Mouse (Mus musculus) embryonic stem cell, embryonic (primary cell): ENCODE results near the gene Tubb4b.

ENCODE experiments used
- CTCF ChIA-PET, 4 experiments: fragments of 300-600 bp in 2 of 4; fragments of 350-600 bp in 2 of 4; sonication (Branson Sonifier 250); formaldehyde crosslinking; loops; one replicate each; lab custom pipeline; 2022; ENCODE audit warnings: inconsistent platforms in 2 of 4; lab: Charles Lee
- POLR2A ChIA-PET, 4 experiments: fragments of 300-600 bp in 2 of 4; fragments of 350-600 bp in 2 of 4; sonication (Branson Sonifier 250); formaldehyde crosslinking; loops; one replicate each; lab custom pipeline; 2022; ENCODE audit warnings: antibody characterized with exemption in 4 of 4, inconsistent platforms in 1 of 4; lab: Charles Lee

The Tubb4b gene

DNA sequence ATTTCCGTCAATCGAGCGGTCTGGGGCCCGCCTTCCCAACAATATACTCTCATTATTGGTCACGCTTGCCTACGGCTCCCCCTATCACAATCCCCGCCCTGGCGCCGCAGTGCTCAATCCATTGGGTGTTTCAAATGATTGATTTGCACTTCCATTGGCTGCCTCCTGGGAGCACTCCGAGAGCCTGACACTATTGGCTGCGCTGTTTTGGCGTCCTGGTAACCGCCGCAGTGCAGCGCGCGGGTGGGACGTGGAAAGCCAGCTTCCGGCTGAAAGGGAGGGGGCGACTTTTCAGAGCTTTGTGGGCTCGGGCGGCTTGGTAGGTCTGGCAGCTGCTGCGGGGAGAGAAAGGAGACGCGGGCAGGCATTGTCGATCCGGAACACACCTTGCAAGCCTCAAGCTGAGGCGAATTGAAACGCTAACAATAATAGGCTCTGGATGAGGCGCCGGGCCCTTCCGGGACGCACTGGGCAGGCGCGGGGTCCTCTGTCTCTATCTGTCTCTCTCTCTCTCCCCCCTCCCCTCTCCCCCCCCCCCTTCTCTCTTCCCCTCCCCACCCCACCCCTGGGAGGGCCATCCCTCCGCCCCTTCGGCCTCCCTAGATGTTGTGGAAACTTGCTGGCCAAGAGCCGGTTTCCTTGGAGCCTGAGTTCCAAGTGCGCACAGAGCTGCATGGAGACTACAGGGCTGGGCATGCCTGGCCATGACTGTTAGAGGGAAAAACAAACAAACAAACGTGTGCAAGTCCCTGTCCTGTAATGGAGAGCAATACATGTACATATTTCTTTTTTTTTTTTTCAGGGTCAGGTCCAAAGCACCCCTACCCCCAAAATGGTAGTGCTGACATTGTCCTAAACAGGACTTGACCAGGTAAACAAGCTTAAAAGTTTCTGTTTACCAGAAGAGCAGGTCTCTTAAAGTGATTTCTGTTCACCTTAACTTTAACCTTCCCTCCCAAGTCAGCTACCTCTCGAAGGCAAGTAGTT is 557 bp upstream of the Tubb4b start:
- CTCF ChIA-PET, result interaction anchor here in 2 of 4 experiments (0.6 to 1.8 kb wide), 12 partner anchors 14 to 357 kb away, joined by 3 to 9 read pairs (median 4); partner anchors contain the start of genes Abca2 (in 1 of the 2), Ajm1 (in 1 of the 2), Cysrt1 (in 1 of the 2) and Nelfb (in 1 of the 2)
- POLR2A ChIA-PET, result interaction anchor here (0.5 to 75.9 kb wide), 91 partner anchors 9 to 1282 kb away, joined by 3 to 2347 read pairs (median 5); partner anchors contain the start of genes AL732309.1 (in 4 of the 4), Tor4a (in 4 of the 4), Anapc2 (in 3 of the 4) and Nelfb (in 3 of the 4)

DNA sequence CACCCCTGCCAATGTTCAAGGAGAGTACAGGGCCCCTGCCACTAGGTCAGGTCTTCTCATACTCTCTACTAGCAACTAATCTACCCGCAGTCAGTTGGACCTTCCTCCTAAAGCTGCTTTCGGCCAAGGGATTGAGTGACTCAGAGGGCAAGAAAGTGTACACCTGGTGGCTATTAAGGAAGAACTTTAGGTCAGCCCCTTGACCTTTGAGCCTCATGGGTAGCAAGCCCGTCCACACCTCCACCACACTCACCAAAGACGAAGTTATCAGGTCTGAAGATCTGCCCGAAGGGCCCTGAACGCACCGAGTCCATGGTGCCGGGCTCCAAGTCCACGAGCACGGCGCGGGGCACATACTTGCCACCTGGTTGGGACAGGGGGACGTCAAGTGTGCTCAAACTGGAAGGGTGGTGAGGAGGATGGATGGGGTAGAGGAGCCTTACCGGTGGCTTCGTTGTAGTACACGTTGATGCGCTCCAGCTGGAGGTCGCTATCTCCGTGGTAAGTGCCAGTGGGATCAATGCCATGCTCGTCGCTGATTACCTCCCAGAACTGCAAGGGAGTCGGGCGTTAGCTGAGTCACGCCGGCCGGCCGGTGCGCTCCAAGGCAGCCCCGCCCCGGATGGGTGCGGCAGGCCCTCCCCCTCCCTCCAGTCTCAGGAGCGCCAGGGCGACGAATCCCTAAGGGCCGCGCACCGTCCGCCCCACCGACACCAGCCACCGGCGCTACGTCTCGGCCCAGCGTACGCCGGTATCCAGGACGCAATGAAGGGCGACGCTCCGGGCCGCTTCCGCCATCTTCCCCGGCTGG is 616 bp downstream of the Tubb4b start:
- CTCF ChIA-PET, result interaction anchor here in 1 of 4 experiments (1.3 to 1.8 kb wide), 3 partner anchors 39 to 205 kb away, joined by 3 to 5 read pairs (median 4); partner anchors contain the start of genes Abca2, Nrarp and Tprn
- POLR2A ChIA-PET, result interaction anchor here (0.6 to 75.9 kb wide), 73 partner anchors 10 to 760 kb away, joined by 3 to 2347 read pairs (median 5); partner anchors contain the start of genes Tor4a (in 4 of the 4), AL732309.1 (in 3 of the 4), Anapc2 (in 3 of the 4) and Cysrt1 (in 3 of the 4)

DNA sequence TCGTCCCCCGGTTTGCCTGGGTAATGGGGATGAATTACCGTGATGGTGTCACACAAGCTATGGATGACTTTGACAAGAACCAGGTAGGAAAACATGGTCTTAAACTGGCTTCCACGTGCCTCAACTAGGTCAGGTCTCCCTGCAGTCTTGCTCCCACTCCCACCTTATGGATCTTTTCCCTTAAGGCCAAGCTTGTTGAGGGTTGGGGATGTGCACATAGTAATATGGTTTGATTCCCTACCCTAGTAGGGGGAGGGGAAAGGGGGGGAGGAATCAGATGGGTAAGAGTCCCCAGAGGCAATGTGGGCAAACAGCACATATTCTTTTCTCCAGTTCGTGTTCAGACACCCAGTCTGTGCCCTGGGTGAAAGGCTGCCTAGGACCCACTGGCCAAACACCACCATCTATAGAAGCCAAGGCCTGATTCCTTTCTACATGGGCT is 3.1 kb downstream of the Tubb4b start:
- CTCF ChIA-PET, result interaction anchor here in 2 of 4 experiments (0.5 to 1.1 kb wide), 2 partner anchors 29 to 50 kb away, joined by 3 read pairs; no protein-coding TSS in a partner anchor
- POLR2A ChIA-PET, result interaction anchor here (0.5 to 75.9 kb wide), 30 partner anchors 8 to 235 kb away, joined by 3 to 2347 read pairs (median 4); partner anchors contain the start of genes Anapc2 (in 4 of the 4), Ssna1 (in 4 of the 4), Tor4a (in 4 of the 4) and Nelfb (in 3 of the 4)

DNA sequence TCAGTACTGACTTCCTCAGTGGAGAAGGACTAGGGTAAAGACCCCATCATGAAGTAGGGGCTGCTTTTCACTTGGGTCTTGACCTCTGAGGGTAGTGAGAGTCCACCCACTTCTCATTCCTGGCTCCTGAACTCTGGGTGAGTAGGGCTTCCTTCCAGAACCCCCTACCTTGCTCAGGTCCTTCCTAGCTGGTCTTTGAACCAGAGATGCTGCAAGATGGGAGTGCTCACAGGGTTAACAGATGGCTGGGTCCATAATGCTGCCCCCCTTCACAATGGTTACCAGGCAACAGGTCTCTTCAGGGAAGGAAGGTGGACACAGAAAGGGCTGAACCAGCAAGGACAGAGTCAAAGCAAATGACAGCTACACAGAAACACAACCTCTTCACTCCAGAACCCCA is 6.1 kb downstream of the Tubb4b start, which contains the start of gene Fam166a:
TSS of gene Fam166a (plus strand) at position 301 of the 400 bp plus-strand sequence.
- POLR2A ChIA-PET, result interaction anchor here in 2 of 4 experiments (0.6 to 75.9 kb wide), 7 partner anchors 8 to 283 kb away, joined by 3 to 2347 read pairs (median 333); partner anchors contain the start of genes AL732309.1 (in 2 of the 2), Anapc2 (in 2 of the 2), Cysrt1 (in 2 of the 2) and Nelfb (in 2 of the 2)
- CTCF ChIA-PET, result interaction anchor here in 3 of 4 experiments (0.9 to 3.9 kb wide), 3 partner anchors 10 to 118 kb away, joined by 3 to 21 read pairs (median 7); no protein-coding TSS in a partner anchor

DNA sequence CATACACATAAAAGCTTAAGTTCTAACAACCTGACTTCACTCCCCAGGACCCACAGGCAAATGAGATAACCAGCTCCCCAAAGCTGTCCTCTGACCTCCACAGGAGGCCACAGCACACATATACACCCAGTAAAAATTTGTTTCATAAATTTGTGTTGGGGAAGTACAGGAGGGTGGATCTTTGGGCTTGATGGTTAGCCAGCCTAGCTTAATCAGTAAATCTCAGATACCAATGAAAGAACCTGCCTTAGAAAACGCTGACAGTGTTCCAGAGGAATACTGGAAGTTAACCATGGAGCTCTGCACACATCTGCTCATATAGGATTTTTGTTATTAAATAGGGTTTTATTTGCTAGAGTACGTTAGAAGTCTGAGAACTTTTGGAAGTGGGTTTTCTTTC is 6.8 kb downstream of the Tubb4b start:
- POLR2A ChIA-PET, result interaction anchor here in 2 of 4 experiments (1.3 to 75.9 kb wide), 6 partner anchors 7 to 283 kb away, joined by 3 to 2347 read pairs (median 966); partner anchors contain the start of genes AL732309.1 (in 2 of the 2), Anapc2 (in 2 of the 2), Cysrt1 (in 2 of the 2) and Nelfb (in 2 of the 2)
- CTCF ChIA-PET, result interaction anchor here in 3 of 4 experiments (0.6 to 3.9 kb wide), 5 partner anchors 11 to 119 kb away, joined by 3 to 21 read pairs (median 5); no protein-coding TSS in a partner anchor

DNA sequence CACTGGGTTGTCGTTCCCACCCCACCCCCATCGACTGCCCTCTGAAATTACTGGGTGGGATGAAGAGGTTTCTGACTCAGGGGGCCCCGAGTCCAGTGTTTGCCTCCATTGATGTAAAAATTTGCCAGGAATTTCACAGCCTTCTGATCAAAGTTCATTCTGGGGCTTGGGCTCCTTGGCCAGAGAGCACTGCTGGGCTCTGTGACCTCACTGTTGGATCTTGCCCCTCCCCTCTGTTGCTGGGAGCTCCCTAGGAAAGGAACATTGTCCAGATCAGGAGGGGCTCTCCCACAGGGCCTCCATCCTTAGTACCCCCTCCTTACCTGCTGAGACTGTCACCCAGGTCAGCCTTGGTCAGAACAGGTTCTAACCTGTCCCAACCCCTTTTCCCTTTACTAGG is 10.1 kb downstream of the Tubb4b start, which contains the start of gene Stpg3:
TSS of gene Stpg3 (minus strand) at position 194 of the 400 bp plus-strand sequence.
- POLR2A ChIA-PET, result interaction anchor here in 3 of 4 experiments (0.7 to 75.9 kb wide), 12 partner anchors 4 to 57 kb away, joined by 3 to 2347 read pairs (median 18); partner anchors contain the start of genes Anapc2 (in 3 of the 3), Ssna1 (in 3 of the 3), Tubb4b (in 3 of the 3) and AL732309.1 (in 2 of the 3)
- CTCF ChIA-PET, result interaction anchor here in 2 of 4 experiments (0.7 to 1.3 kb wide), 2 partner anchors 14 to 78 kb away, joined by 3 read pairs; no protein-coding TSS in a partner anchor

DNA sequence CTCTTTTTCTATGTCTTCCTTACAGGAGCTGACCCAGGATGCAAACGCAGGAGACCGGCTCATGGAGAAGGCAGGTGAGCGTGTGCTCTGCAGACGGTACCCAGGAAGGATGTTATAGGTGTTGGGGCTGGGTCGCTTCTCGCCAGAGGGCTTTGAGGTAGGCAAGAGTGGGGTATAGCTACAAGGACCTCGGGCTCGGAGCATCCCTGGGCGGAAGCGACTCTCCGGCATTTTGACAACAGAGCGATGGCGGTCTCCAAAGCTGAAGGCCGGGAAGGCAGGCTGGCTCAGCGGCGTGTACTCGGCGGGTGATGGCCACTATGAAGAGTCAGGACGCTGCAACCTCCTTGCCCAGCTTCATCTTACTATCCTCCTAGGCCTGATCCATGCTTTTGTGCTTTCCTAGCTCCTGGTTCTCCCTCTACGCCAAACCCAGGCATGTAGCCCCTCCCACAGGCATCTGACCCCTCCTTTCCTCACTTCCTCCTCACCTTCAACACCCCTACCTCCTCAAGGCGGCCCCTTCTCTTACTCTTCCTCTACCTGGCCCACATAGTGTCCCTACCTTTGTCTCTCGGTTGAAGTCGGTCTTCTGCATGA is 11.1 kb downstream of the Tubb4b start:
- CTCF ChIA-PET, result interaction anchor here in 3 of 4 experiments (0.7 to 2.9 kb wide), 9 partner anchors 14 to 365 kb away, joined by 3 to 11 read pairs (median 3); partner anchors contain the start of gene Traf2 (in 1 of the 3)
- POLR2A ChIA-PET, result interaction anchor here (0.5 to 75.9 kb wide), 20 partner anchors 3 to 426 kb away, joined by 3 to 2347 read pairs (median 5); partner anchors contain the start of genes Anapc2 (in 4 of the 4), Ssna1 (in 4 of the 4), Tubb4b (in 4 of the 4) and Tor4a (in 3 of the 4)

DNA sequence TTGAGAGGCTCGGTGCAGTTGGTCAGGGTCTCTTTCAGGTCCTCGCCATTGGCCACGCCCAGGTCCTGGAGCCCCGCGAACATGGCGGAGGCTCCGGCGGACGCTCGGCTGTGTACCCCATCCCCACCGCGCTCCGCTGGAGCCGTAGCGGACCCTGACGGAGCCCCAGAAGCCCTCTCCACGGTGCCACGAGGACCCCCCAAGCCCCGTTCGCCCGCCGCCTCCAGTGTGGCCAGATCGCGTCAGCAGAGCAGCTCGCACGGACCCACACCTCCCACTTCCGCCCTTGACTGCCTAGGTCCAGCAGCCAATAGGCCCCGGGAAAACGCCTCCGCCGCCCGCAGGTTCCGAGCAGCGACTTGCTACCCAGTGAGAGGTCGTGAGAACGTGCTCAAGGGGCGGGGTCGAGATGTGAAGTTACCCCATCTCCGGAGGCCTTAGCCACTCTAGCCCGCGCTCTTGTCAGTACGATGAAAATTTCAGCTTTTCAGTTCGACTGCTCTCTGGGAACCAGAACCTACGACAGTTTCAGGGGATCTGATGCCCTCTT is 13.3 kb downstream of the Tubb4b start, which contains the start of gene Nelfb:
TSS of gene Nelfb (minus strand) at position 369 of the 550 bp plus-strand sequence.
- CTCF ChIA-PET, result interaction anchor here in 3 of 4 experiments (0.6 to 2.9 kb wide), 6 partner anchors 14 to 117 kb away, joined by 3 to 11 read pairs (median 4); partner anchors contain the start of genes Tor4a (in 1 of the 3) and Tubb4b (in 1 of the 3)
- POLR2A ChIA-PET, result interaction anchor here (0.5 to 75.9 kb wide), 20 partner anchors 1 to 261 kb away, joined by 3 to 2347 read pairs (median 5); partner anchors contain the start of genes Tor4a (in 4 of the 4), Nrarp (in 3 of the 4), Tubb4b (in 3 of the 4) and AL732309.1 (in 2 of the 4)

DNA sequence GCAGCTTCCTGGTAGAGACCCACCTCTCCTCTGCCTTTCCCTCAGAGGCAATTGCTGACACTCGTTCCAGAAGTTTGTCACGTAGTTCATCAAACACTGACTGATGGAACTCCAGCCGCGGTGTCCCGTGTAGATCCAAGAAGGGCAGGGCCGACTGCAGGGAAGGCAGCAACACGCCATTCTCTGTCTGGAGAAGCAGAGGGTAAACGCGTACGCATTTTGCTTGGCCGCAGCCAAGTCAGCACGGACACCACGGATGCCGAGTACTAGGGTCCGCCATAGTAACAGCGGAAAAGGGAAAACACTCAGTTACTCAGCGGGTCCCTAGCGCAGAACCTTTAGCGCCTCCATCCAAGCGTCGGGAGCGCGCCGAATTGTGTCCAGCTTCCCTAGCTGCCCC is 13.8 kb downstream of the Tubb4b start:
- CTCF ChIA-PET, result interaction anchor here in 2 of 4 experiments (1.2 to 2.9 kb wide), 5 partner anchors 14 to 18 kb away, joined by 3 to 11 read pairs (median 4); partner anchors contain the start of genes Tor4a (in 1 of the 2) and Tubb4b (in 1 of the 2)

DNA sequence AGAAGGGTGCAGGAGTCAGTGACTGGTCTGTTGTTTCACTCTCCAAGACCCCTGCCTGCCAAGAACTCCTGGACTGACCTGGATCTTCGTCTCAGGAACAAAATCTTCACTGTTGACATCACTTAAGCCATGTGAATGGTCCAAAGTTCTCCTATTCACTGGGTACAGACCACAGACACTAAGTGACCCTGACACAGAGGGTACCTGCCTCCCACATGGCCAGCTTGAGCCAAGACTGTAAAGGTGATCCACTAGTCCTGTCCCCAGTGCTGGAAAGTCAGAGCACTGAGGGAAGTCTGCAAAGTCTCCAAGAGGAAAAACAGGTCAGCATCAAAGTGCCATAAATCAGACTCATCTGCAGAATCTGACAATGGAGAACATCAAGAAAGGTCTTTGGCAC is 16.9 kb downstream of the Tubb4b start:
- ChIA-PET POLR2A (interaction anchor here in 3 of 4 experiments (0.5 to 75.9 kb wide), 10 partner anchors 3 to 76 kb away, joined by 3 to 2347 read pairs (median 74); partner anchors contain the start of genes AL732309.1 (in 2 of the 3), Anapc2 (in 2 of the 3), Cysrt1 (in 2 of the 3) and Fam166a (in 2 of the 3)), CTCF (interaction anchor here in 1 of 4 experiments (0.8 kb wide), 1 partner anchor 11 kb away, joined by 3 read pairs; the partner anchor contains the start of gene Tor4a)

More for the DNA sequence above, 13.8 kb downstream of the Tubb4b start:
- POLR2A ChIA-PET, result interaction anchor here (0.5 to 75.9 kb wide), 18 partner anchors 0 to 261 kb away, joined by 3 to 2347 read pairs (median 5); partner anchors contain the start of genes Tor4a (in 4 of the 4), Tubb4b (in 3 of the 4), AL732309.1 (in 2 of the 4) and Anapc2 (in 2 of the 4)

DNA sequence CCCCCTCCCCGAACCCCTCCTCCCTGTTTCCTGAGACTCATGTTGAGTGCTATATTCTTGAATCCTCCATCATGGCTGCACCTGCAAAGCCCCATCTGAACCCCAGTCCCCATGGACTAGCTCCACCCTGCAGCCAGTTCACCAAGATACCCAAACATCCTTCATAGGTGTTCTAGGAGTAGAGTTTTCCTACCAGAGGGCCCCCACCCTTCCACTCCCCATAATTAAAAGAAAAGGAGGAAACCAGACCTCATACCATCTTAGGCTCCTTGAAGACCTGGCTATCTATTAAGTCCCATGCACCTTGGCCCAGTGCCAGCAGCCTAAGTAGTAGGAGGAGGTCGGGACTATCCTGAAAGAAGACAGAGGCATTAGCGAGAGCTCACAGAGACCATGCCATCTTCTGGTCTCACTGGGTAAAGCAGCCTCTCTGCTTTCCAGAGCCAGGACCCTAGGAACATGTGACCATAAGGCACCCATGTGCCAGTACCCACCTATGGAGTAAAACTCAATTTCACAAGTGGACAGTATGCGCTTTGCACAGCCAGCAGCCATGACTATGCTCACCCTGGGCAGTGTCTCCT is 20.8 kb downstream of the Tubb4b start:
- ChIA-PET POLR2A (interaction anchor here in 3 of 4 experiments (1.0 to 75.9 kb wide), 10 partner anchors 7 to 109 kb away, joined by 3 to 2347 read pairs (median 20); partner anchors contain the start of genes Tubb4b (in 3 of the 3), AL732309.1 (in 2 of the 3), Anapc2 (in 2 of the 3) and Cysrt1 (in 2 of the 3)), CTCF (interaction anchor here in 3 of 4 experiments (0.5 to 1.0 kb wide), 4 partner anchors 9 to 136 kb away, joined by 3 to 4 read pairs (median 3); no protein-coding TSS in a partner anchor)

DNA sequence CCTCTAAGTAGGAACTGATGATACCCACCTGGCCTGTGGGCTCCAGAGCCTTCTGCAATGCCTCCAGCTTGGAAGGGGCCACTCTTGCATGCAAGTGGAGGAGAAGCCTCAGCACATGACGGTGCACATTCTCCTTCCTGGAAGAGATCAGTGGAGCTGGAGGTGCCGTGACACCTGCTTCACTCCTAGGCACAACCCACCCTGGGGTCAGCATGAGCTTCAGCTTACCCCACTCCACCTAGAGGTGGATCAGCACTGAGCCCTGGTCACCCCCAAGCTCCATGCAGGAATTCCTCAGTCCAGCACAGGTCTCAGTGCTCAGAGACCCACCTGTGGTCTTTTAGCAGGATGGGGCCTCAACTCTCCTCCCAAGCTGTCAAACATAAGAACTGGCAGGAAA is 23.9 kb downstream of the Tubb4b start:
- POLR2A ChIA-PET, result interaction anchor here in 3 of 4 experiments (0.6 to 55.8 kb wide), 5 partner anchors 10 to 39 kb away, joined by 3 to 2347 read pairs (median 117); partner anchors contain the start of genes Fam166a (in 2 of the 3), Nelfb (in 2 of the 3), Stpg3 (in 2 of the 3) and Tubb4b (in 2 of the 3)
- CTCF ChIA-PET, result interaction anchor here in 2 of 4 experiments (1.0 to 1.1 kb wide), 2 partner anchors 28 to 190 kb away, joined by 3 read pairs; no protein-coding TSS in a partner anchor

DNA sequence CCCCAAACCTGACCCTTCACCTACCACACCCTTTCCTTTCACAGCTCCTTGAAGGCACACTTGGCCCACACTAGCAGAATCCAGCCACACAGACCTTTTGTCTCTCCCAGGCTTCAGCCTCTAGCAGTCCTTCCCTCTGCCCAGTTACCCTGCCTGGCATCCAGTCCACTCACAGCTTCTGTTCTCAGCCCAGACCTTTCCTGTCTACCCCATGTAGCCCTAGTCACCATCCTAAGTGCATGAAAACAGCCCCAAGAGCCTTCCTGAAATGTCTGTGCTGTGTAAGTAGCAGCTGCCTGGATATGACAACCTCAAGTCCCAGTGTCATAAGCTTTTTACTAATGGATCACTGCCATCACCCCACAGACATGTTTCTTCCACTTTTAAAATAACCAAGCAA is 26.6 kb downstream of the Tubb4b start:
- CTCF ChIA-PET, result interaction anchor here in 3 of 4 experiments (0.6 to 4.7 kb wide), 6 partner anchors 30 to 223 kb away, joined by 3 to 39 read pairs (median 3); no protein-coding TSS in a partner anchor
- POLR2A ChIA-PET, result interaction anchor here (0.7 to 55.8 kb wide), 17 partner anchors 7 to 178 kb away, joined by 3 to 2347 read pairs (median 15); partner anchors contain the start of genes AL732309.1 (in 2 of the 4), Cysrt1 (in 2 of the 4), Nelfb (in 2 of the 4) and Nrarp (in 2 of the 4)
